Mouse (Mus musculus): Measurements from ENCODE around the gene Jmy.

The Jmy gene

DNA sequence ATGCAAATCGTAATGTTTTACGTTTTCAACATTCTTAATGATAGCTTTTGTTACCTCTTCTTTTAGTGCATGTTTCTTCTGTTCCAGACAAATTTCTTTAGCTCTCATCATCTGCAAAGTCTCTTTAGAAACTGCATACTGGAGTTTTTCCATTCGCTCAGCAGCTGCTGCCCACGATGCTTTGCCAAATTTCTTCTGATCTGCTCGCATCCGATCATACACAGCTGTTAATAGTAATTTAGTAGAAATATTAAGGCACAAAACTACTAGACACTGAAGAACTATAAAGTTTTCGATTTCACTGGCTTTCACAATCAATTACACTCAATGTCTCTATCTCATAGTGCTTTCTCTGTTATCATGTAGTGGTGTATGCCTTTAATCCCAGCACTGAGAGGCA is 40.0 kb downstream of the Jmy start:
- no peak for DNase-seq (ENCODE audit: low read depth, low spot score)

DNA sequence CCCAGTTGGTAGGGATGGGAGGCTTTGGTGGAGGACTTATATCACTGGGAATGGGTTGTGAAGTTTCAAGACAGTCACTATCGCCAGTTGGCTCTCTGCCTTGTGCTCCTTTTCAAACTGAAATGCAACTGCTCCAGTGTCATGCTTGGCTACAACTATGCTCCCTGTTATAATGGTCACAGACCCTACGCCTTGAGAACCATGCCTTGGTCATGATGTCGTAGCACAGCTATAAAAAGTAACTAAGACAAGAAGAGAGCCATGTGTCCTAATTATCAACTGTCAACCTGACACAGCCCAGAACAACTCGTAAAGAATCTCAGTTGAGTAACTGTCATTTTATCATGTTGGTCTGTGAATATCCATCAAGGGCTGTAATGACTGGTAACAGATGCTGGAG is 41.0 kb downstream of the Jmy start:
- no peak for DNase-seq (ENCODE audit: low read depth, low spot score)

DNA sequence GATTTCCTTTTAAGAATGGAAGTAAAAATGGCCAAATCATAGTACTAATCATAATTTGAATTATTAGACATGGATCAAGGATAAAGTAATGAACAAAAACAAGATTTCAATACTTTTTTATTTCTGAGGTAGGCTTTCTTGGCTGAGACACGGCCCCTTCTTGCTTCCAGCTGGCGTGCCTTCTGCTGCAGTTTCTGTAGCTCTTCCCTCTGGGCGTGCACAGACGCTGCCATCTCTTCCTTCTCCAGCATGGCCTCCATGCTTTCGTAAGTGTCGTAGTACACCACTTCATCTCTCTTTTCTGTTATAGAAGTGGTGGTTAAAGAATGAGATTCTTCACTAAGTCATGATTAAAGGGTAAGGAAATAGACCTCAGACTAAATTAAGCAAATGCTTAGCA is 46.3 kb downstream of the Jmy start:
- no peak for DNase-seq (ENCODE audit: low read depth, low spot score)

DNA sequence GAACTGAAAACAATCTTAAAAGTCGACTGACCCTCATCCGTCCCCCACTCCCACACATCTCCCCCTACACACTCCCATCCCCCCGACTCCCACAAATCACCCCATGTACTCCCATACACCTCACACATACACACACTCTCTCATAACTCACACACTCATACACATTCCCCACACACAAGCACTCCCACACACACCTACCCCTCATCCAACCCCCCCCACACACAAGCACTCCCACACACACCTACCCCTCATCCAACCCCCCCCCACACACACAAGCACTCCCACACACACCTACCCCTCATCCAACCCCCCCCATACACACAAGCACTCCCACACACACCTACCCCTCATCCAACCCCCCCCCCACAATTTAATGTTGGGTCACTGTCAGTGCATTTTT is 59.4 kb downstream of the Jmy start:
- no peak for DNase-seq (ENCODE audit: low read depth, low spot score)

DNA sequence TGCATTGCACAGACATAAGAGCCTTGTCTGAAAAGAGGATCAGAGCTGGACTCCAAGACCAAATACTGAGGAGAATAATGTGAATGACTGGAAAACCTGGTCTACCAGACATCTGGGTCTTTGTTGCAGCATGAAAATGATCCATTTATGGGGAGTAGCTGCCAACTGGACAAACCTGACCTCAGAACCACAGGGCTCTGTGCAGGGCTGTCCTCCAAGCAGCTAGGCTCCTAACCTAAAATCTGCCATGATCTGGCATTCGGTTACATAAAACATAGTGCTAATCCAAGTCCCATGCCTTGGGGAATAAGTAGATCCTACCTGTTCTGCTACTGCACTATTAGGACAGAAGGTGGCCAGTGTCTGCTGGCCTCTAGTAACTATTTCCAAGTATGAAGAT is 70.4 kb downstream of the Jmy start:
- no peak for DNase-seq (ENCODE audit: low read depth, low spot score)

DNA sequence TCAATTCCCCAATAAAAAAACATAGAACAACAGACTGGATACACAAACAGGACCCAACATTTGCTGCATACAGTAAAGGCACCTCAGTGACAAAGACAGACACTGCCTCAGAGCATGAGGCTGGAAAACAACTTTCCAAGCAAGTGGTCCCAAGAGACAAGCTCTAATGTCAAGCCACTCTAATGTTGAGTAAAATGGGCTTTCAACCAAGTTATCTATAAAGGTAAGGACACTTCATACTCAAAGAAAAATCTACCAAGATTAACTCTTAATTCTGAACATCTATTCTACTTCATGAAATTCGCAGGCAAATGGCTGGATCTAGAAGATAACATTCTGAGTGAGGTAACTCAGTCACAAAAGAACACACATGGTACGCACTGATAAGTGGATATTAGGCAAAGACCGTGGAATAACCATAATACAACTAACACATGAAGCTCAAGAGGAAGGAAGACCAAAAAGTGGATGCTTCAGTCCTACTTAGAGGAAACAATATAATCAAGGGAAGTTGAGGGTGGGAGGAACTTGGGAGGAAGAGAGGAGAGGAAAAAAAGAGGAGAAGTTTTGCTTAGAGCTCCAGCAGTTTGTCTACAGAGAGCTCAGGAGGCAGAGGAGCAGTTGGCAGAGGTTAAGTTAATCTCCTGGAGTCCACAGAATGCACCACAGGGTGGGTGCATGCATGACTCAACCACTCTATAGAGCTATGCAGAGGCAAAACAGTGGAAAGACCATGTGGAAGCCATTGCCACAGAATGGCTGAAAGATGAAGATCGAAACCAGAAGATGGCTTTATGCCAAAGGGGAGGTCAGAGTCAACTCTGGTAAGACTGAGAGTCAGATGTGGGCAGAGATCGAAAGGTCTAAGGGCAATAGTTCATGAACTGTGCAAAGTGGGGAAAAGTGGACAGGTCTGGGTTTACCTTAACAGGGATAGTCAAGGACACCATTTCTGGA is 71.4 kb downstream of the Jmy start:
- no peak for DNase-seq (ENCODE audit: low read depth, low spot score)

DNA sequence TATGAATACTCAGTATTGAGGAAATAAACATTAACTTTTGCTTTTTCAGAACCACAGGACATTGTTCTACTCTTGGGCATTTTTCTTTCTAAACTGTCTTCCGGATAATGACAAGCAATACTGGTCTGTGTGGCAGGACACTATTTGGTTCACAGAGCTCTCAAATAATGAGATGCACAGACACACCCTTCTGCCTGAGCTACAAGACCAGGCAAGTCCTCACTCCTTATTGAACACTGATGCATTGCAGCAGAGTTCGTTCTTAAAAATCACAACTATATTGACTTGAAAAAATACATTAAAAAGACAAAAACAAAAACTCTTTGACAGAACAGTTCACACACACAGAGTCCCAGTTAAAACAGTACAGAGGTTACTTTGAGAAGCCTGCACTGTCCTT is 76.4 kb downstream of the Jmy start:
- DNase-seq (ENCODE audit: low read depth, low spot score) = no peak

DNA sequence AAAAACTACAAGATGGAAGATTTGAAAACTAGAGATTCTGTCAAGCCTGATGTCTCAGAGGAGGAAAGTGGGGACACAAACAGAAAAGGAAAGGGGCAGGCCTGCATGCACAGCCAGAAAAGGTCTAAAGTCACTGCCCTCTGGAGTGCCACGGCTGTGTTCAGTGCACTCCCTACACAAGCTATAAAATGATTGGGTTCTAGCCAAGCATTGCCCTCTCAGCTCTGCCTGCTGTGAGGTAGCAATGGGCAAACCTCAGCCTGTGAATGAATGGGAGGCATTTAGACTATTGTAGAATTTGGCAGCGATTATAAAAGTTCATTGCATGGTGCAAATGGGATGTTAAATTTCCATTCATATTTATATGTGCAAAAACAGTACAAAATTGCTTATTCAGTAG is 79.8 kb downstream of the Jmy start:
- no peak for DNase-seq (ENCODE audit: low read depth, low spot score)

DNA sequence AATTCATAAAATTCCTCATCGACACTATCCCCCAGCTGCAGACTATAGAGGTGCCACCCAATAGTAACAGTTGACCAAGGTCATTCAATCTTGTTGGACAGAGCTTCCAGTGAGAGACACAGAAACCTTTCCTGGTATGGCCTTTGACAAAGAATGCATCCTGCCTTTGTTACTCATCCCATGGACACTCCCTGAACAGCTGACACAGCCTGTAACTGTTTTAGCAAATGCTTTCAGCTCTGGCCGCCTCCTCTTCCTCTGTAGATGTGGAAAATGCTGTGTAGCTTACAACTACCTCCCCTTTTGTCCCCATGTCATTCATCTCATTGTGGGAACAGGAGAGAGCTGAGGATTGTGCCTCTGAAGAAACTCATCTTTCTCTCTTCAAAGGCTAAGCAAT is 81.3 kb downstream of the Jmy start:
- DNase-seq (ENCODE audit: low read depth, low spot score) = no peak

DNA sequence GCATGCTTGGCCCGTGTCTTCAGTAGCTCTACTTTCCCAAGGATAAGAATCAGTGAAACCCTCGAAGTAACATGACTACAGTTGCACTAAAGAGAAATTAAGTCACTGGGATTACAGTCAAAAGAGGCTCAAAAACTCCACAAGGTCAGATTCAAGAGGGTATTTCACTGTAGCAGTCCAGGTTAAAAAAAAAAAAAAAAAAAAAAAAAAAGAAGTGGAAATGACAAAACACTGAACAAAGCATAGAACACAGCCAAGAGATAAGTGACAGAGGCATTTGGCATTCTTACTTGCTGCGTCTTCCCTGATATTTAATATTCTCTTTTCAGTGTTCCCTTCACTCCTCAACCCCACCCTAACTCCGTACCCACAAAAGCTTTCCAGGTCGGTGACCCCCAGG is 84.6 kb downstream of the Jmy start:
- no peak for DNase-seq (ENCODE audit: low read depth, low spot score)

DNA sequence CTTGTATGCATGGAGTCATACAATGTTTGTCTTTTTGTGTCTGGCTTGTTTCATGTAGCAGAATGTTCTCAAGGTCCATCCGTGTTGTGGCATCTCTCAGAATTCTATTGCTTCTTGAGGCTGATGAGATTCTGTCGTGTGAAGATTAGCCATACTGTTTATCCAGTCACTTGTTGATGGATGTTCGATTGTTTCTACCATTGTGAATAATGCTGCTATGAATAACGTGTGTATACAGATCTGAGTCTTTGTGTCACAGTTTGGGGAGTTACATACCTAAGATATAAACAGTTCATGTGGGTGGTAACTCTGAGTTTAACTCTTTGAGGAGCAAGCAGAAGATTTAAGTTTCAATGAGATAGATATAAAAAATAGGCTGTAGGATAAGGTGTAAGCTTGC is 89.3 kb downstream of the Jmy start:
- no peak for DNase-seq (ENCODE audit: low read depth, low spot score)

DNA sequence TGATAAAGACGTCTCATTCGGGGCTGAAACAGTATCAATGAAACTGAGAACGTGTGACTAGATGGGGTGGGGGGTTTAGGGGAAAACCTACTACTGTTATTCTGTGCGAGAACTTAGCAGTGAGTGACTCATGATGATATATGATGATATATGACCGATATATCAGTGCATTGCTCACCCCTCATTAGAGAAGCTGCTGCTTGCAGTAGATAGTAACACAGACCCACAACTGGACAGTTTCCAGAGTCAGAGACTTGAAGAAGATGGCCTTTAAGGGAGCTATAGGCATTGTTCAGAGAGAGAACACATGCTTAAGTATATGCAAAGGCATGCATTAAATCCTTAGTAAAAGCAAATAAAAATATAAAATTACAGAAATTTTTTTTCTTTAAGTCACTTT is 92.8 kb downstream of the Jmy start:
- no peak for DNase-seq (ENCODE audit: low read depth, low spot score)

DNA sequence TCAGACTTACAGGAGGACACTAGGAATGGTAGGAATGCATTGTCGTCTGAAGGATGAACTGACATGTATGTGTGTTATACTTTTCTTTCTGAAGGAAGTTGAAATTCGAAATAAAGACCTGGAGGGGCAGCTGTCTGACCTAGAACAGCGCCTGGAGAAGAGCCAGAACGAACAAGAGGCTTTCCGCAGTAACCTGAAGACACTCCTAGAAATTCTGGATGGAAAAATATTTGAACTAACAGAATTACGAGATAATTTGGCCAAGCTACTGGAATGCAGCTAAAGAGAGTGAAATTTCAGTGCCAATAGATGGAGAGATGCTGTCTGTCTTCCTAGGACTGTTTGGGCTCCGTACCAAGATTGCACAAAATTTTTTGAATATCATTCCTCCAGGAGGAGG is 97.7 kb downstream of the Jmy start:
- DNase-seq (ENCODE audit: low read depth, low spot score) = no peak

DNA sequence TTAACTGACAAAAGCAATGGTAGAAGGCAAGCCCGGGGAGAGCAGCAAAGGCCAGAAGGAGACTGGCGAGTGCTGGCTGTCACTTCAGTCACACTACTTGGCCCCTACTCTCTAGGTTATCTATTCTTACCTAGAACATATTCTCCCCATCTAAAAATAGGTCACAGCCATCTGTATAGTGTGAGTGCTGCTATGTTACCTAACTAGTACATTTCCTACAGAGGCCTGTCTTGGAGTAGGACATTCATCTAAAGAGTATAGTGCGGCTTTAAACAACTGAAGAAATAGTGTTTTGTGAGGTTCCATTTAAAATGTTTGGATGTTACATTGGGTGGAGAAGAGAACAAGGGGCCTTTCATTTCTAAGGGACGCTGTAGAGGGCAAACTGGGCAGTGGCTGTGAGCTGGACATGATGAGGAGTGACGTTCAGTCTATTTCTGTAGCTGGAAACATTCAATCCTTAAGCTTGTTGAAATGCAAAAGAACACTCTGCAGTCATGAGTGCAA is 99.8 kb downstream of the Jmy start:
- DNase-seq (ENCODE audit: low read depth, low spot score) = no peak

DNA sequence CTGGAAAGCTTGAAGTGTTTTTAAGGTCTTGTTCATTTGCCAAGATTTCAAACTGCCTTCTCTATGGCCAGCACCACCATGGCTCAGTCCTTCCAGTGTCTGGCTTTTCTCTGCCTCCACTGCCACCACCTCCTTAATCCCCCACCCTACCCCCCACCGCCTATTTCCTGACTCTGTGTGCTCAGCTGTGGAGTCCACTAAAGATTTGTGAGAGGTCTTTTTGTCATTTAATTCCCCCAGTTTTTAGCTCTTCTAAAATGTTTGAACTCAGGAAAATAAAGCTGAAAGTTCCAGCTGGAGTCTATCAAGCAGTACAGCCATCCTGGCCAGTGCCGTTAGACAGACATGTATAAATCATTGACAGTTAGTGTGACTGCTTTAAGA is 110.4 kb downstream of the Jmy start:
- peak; percentile 17 for DNase-seq (ENCODE audit: low read depth, low spot score)

DNA sequence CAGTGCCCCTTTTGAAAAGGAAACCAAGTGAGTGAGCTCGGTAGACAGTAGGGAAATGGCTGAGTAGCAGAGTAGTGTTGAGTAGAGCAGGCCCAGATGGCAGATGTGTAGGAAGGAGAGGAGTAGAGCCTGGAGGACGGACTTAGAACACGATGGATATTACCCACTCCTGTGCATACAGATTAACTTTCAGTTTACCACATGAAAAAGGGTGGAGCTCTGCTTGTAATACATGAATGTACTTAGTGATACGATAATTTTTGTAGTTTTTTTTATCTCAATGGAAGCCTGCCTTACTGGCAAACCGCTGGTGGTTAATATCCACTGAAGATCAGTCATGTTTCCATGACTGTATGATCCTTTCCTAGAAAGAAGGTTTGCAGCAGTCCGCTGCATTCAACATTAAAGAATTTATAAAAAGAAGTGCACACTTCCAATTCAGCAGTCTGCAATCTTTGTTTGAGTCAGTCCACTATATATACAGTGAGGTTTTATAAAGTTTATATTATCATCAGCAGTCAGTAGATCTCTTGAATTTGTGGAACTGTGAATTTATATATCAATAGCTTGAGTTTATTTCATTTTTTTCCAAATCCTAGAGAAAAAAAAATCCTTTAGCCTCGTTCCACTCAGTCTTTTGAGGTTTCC is 110.9 kb downstream of the Jmy start:
- no peak for DNase-seq (ENCODE audit: low read depth, low spot score)

DNA sequence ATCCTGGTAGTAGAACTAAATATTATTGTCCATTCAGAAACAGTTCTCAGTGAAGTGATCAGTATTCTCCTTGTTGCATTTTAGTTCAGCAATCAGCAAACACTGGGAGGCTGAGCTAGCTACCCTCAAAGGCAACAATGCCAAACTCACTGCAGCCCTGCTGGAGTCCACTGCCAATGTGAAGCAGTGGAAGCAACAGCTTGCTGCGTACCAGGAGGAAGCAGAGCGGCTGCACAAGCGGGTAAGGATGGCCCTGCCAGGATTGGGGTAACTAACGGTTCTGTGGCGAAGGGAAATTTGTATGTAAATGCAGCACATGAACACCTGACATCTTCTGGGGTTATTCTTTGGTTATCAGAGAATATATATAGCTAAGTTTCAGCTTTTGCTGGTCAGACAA is 112.2 kb downstream of the Jmy start:
- no peak for DNase-seq (ENCODE audit: low read depth, low spot score)

DNA sequence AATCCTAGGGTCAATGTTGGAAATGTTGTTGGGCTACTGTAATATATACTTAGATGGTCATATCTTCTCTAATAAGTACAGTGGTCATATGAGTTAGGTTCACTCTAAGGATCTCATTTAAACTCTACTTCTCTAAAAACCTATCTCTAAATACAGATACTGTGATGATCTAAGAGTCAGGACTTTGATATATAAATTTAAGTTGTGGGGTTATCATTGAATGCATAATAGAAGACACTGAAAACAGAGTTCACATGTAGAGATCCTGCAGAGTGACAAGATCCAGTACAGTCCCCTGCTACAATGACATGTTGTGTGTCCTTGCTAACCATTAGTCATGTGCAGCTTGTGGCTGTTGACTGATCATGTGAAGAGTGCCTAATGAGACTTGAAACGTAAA is 114.5 kb downstream of the Jmy start:
- DNase-seq (ENCODE audit: low read depth, low spot score) = no peak

DNA sequence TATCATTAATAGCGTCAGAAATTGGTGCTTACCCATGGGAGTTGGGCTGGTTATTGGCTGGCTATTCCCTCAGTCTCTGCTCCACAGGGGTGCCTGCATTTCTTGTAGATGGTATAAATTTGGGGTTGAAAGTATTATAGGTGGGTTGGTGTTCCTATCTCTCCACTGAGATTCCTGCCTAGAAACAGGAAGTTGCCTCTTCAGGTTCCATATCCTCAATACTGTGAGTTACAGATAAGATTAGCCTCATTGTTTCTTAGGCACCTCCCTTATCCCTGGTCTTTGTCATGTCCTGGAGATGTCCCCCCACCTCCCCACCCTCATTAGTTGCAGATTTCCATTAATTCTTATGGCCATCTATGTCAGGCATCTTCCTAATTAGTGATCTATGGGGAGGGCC is 115.1 kb downstream of the Jmy start:
- DNase-seq (ENCODE audit: low read depth, low spot score) = no peak

DNA sequence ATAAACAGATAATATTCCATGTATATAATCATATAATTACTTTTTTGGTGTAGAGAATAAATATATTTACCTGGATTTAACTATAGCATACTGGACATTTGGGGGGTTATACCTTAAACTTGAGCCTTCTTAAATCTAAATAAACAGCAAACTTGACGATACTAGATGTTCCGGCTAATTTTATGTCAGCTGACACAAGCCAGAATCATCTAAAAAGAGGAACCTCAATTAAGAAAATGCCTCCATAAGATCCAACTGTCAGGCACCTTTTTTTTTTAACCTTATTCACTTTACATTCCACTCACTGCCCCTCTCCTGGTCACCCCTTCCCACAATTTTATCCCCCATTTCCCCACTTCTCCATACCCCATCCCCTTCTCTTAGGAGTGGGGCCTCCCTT is 116.0 kb downstream of the Jmy start:
- DNase-seq (ENCODE audit: low read depth, low spot score) = no peak

DNA sequence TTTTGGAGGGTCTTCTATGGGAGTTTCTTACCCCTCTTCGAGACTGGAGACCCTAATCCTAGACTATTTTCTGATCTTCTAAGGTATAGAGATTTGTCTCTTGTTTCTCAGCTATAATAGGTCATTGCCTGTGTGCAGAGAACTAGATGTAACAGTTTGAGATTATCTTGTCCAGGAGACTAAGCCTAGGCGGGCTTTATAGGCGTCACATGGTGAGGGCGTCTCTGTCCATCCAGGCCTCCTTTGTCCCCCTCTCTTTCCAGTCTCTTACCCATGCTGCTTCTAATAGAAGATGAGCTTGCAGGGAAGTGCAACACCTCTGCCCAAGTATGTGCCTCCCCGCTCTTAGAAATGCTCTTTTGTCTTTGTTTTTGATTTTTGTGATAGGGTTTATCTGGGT is 116.5 kb downstream of the Jmy start:
- no peak for DNase-seq (ENCODE audit: low read depth, low spot score)

DNA sequence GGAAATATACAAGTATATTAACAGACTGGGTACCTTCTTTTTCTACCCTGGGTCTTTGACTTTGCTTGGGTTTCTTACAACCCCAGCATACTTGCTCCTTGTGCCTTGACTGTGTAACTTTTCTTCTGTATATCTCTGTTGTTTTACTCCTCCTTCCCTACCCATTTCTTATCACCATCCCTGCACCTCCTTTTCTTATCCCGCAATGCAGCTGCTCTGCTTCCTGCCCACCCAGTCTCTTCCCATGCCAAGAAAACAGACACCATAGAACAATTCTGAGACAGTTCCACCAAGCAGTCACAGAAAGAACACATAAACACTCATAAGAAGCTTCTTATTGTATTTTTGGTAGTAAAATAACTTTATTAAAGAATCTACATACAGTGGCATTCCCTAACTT is 118.3 kb downstream of the Jmy start:
- DNase-seq (ENCODE audit: low read depth, low spot score) = no peak

DNA sequence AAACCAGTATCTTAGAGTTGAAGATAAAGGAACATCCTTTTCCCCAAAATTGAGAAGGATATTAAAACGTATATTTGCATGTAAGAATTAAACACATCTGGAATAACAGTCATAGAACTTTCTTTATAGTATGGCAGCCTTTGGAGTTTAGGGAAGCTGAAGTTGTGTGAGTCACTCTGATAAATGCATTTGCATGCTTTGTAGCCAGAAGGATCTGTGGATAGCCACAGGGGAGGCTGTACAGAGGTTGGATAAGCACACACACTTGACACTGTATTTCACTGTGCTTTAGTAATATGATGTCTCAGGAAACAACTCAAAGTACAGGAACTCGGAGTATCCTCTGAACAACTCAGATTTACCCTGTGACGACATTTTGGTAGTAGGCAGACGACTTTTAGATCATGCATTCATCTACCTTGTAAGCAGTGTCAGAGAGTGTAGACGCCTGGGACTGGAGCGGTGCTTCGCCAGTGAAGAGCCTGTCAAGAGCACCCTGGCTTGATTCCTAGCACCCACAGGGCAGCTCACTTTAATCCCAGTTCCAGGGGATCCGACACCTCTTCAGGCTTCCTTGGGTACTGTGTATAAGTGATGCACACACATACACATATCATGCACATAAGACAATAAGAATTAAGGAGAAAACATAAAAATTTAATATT is 119.1 kb downstream of the Jmy start:
- no peak for DNase-seq (ENCODE audit: low read depth, low spot score)
